Mouse (Mus musculus) embryonic facial prominence, embryonic 13.5 days (tissue): ENCODE measurements at regions not wholly inside any gene's neighbourhood (a gene's known extent, or its start where the extent isn't known, plus 50 kb on each side); places are given as distances from the start of the nearest gene placed in this dataset.

Experiments
- ATAC-seq: fragments of 200-750 bp; cut with Nextera tagmentation; 2 replicates; pipeline ENCODE4 v1.8.0; 2017; ENCODE audit warnings: low read depth; ENCODE audit not compliant: insufficient number of reproducible peaks, insufficient read depth, low FRiP score, low TSS enrichment
- H3K27ac ChIP-seq: fragments of 300-500 bp; sonication (generic); 2 replicates; pipeline ENCODE4 v1.5.1; 2015; ENCODE audit warnings: moderate library complexity, mild to moderate bottlenecking, inconsistent platforms
- H3K27me3 ChIP-seq: fragments of 300-500 bp; sonication (generic); 2 replicates; pipeline ENCODE4 v1.6.1; 2015; ENCODE audit warnings: mild to moderate bottlenecking, inconsistent platforms
- H3K36me3 ChIP-seq: fragments of 300-500 bp; sonication (generic); 2 replicates; pipeline ENCODE4 v1.6.1; 2015; ENCODE audit warnings: mild to moderate bottlenecking, inconsistent platforms
- H3K4me1 ChIP-seq: fragments of 300-500 bp; sonication (generic); 2 replicates; pipeline ENCODE4 v1.6.1; 2015; ENCODE audit warnings: inconsistent platforms
- H3K4me2 ChIP-seq: fragments of 300-500 bp; sonication (generic); 2 replicates; pipeline ENCODE4 v1.6.1; 2015; ENCODE audit warnings: moderate library complexity, mild to moderate bottlenecking, inconsistent platforms
- H3K4me3 ChIP-seq: fragments of 300-500 bp; sonication (generic); 2 replicates; pipeline ENCODE4 v1.5.1; 2015; ENCODE audit warnings: mild to moderate bottlenecking, inconsistent platforms
- H3K9ac ChIP-seq: fragments of 300-500 bp; sonication (generic); 2 replicates; pipeline ENCODE4 v1.6.1; 2015; ENCODE audit warnings: mild to moderate bottlenecking, inconsistent platforms
- H3K9me3 ChIP-seq: fragments of 300-500 bp; sonication (generic); 2 replicates; pipeline ENCODE4 v1.6.1; 2016; ENCODE audit warnings: inconsistent platforms
- WGBS: fragments of 180-500 bp; shearing (Covaris S2); methylation state at CpG from one replicate; pipeline ENCODE4 v1.1.7; 2015; ENCODE audit warnings: mixed read lengths; 5-methylcytosine and 5-hydroxymethylcytosine counted together

DNA sequence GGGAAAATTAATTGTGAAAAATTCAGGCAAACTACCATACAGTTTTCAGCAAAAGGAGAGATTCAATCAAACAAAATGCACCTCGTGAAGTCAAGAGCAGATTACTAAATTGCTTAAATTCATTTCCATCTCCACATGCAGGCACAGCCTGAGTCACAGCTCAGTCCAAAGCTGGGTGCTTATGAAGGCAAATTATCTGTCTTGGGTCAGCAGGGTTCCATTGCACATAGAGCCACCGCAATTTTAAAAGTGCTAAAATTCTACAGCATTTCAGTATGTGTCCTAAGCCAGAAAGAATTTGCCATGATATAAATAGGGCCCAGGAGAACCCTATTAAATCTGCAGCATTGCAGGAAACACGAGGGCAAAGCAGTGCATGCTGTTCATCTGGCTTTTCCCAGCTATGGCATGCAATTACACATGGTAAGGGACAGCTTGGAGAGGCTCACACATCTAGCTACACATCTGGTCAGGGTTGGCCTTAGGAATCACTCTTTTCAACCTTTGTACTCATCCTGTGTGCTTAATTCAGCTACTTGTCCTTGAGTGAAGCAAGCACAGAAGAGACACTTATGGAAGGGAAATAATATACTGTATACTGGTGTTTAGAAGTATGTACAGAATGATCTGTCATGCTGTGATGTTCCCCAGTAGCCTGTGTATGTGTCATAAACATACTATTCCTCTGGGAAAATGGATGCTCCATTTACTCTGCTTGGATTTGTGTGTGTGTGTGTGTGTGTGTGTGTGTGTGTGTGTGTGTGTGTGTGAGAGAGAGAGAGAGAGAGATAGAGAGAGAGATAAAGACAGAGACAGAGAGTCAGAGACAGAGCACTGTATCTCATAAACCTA lies 271.0 kb upstream of the Myo3a start:
- WGBS, result 62% methylated on average over 3 of the region's 3 CpGs
- no peak for ATAC-seq
- H3K9ac ChIP-seq, result no peak overlapping the region
- no peak overlapping the region for H3K4me2 ChIP-seq
- H3K27me3 ChIP-seq, result no peaks in the 10 kb centered on the region
- peaks cover 4% of the 10 kb centered on the region; the same call in 1 of the 2 replicates for H3K4me1 ChIP-seq
- no peak overlapping the region for H3K27ac ChIP-seq
- H3K4me3 ChIP-seq, result no peak overlapping the region
- no peaks in the 10 kb centered on the region for H3K36me3 ChIP-seq
- no peaks in the 10 kb centered on the region for H3K9me3 ChIP-seq

- H3K27ac ChIP-seq, result no peak overlapping the region
- WGBS, result 1% methylated on average over 3 of the region's 3 CpGs
- peaks cover 4% of the 10 kb centered on the region; the same call in 1 of the 2 replicates for H3K4me1 ChIP-seq
- H3K27me3 ChIP-seq, result no peaks in the 10 kb centered on the region
- peak overlapping the region; percentile 15 for H3K4me3 ChIP-seq
- no peaks in the 10 kb centered on the region for H3K9me3 ChIP-seq
- H3K36me3 ChIP-seq, result no peaks in the 10 kb centered on the region
- no peak overlapping the region for H3K9ac ChIP-seq
- ATAC-seq, result 0 out of 2 replicates have a peak, but pooled peaks have one; percentile 71
- H3K4me2 ChIP-seq, result peak overlapping the region; percentile 45
Measured at GRCm38 (mm10) chr2:21958365-21958764, 268.9 kb upstream of the Myo3a start.

GRCm38 (mm10) chr2:21958802-21959201 lies 268.5 kb upstream of the Myo3a start:
- Histone ChIP-seq H3K4me1 (peaks cover 4% of the 10 kb centered on the region; the same call in 1 of the 2 replicates), H3K9ac (no peak overlapping the region), H3K4me2 (peak overlapping the region; percentile 45), H3K4me3 (peak overlapping the region; percentile 15), H3K27me3 (no peaks in the 10 kb centered on the region), H3K36me3 (no peaks in the 10 kb centered on the region), H3K27ac (no peak overlapping the region), H3K9me3 (no peaks in the 10 kb centered on the region)
- 46% methylated on average over 3 of the region's 3 CpGs for WGBS
- ATAC-seq, result no peak

GRCm38 (mm10) chr2:21963343-21964026 lies 263.8 kb upstream of the Myo3a start:
- Histone ChIP-seq H3K36me3 (no peaks in the 10 kb centered on the region), H3K4me3 (no peak overlapping the region), H3K9me3 (no peaks in the 10 kb centered on the region), H3K27me3 (no peaks in the 10 kb centered on the region), H3K9ac (peak overlapping the region; percentile 40; the same call in 1 of the 2 replicates), H3K4me2 (peak overlapping the region; percentile 40), H3K27ac (no peak overlapping the region), H3K4me1 (peaks cover 7% of the 10 kb centered on the region)
- ATAC-seq, result no peak
- WGBS, result 13% methylated on average over 7 of the region's 7 CpGs

GRCm38 (mm10) chr2:21964027-21964605 lies 263.2 kb upstream of the Myo3a start:
- WGBS, result 2% methylated on average over 10 of the region's 10 CpGs
- Histone ChIP-seq H3K9me3 (no peaks in the 10 kb centered on the region), H3K27ac (no peak overlapping the region), H3K4me3 (no peak overlapping the region), H3K4me1 (peaks cover 4% of the 10 kb centered on the region; the same call in 1 of the 2 replicates), H3K36me3 (no peaks in the 10 kb centered on the region), H3K4me2 (peak overlapping the region; percentile 40), H3K27me3 (no peaks in the 10 kb centered on the region), H3K9ac (peak overlapping the region; percentile 40; the same call in 1 of the 2 replicates)
- peak; percentile 48; the same call in 1 of the 2 replicates for ATAC-seq

DNA sequence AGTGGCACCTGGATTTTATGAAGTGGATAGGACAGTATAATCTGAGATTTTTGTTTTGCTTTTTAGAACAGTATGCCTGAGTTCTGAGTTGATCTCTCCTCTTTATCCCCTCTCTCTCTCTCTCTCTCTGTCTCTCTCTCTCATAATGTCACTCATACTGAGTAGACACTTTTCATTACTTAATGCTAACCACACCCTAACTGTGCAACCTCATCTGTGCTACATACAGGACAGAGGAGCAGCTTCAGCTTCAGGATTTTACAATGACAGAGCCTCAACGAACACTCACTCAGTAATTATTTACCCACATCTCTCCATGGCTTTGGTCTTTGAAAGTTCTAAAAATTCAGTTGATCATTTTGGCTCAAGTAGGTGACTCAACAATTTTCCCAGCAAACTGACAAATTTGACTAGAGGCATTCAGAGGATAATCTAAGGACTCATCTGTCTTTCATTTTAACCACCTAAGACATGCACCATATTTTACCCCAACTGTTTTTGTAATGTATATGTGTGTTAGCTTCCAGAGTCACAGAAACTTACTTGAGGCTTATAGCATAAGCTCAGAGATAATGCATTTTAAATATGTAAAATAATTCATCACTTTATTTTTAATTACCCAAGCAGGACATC lies 256.4 kb upstream of the Myo3a start:
- H3K27ac ChIP-seq, result no peak overlapping the region
- ATAC-seq, result no peak
- H3K9ac ChIP-seq, result no peak overlapping the region
- no peaks in the 10 kb centered on the region for H3K27me3 ChIP-seq
- no peaks in the 10 kb centered on the region for H3K36me3 ChIP-seq
- no peak overlapping the region for H3K4me3 ChIP-seq
- H3K4me1 ChIP-seq, result no peaks in the 10 kb centered on the region
- H3K4me2 ChIP-seq, result no peak overlapping the region
- 67% methylated on average over 1 of the region's 1 CpGs for WGBS
- no peaks in the 10 kb centered on the region for H3K9me3 ChIP-seq

DNA sequence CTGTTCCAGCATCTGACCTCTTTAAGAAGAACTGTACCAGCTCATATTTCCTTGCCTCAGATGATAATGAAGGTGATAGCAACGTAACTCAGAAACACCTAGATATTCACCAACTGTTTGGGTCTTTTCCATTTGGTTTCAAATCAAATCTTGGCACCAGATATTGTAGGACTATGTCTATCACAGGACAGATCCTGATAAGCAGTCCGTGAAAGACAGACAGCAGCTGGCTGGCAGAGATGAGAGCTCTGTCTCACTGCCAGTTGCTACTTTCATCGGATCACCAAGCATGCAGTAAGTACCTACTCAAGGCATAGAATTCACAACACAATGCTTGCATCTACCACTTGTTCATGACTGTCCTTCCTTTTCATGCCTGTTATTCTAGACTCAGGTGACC lies 252.7 kb upstream of the Myo3a start:
- Histone ChIP-seq H3K4me1 (no peaks in the 10 kb centered on the region), H3K27ac (no peak overlapping the region), H3K36me3 (no peaks in the 10 kb centered on the region), H3K4me3 (no peak overlapping the region), H3K9me3 (no peaks in the 10 kb centered on the region), H3K4me2 (no peak overlapping the region), H3K27me3 (no peaks in the 10 kb centered on the region), H3K9ac (no peak overlapping the region)
- WGBS, result 76% methylated on average over 3 of the region's 3 CpGs
- ATAC-seq, result no peak

DNA sequence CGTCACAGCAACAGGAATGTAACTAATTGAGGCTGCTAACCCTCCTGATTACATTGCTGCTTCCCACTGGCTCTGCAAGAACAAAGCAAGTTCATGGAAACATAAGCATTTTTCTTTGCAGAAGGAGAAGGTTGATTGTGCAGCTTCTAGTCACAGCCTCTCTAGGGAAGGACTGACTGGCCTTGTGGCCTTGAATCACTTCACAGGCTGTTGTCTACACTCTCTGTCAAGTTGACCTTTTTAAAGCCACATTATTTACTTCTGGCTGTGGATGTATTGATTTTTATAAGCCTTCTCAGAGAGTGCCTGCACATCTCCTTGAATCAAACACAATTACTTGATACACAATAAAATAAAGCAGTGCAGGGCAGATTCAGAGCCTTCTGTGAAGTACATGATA lies 251.8 kb upstream of the Myo3a start:
- H3K27me3 ChIP-seq, result no peaks in the 10 kb centered on the region
- H3K4me1 ChIP-seq, result no peaks in the 10 kb centered on the region
- no peak overlapping the region for H3K4me2 ChIP-seq
- no peaks in the 10 kb centered on the region for H3K36me3 ChIP-seq
- no peak overlapping the region for H3K27ac ChIP-seq
- H3K4me3 ChIP-seq, result no peak overlapping the region
- no peaks in the 10 kb centered on the region for H3K9me3 ChIP-seq
- ATAC-seq, result no peak
- WGBS, result 43% methylated on average over 1 of the region's 1 CpGs
- H3K9ac ChIP-seq, result no peak overlapping the region

- ATAC-seq, result no peak
- Histone ChIP-seq H3K36me3 (no peaks in the 10 kb centered on the region), H3K4me3 (no peak overlapping the region), H3K9ac (no peak overlapping the region), H3K4me1 (no peaks in the 10 kb centered on the region), H3K4me2 (no peak overlapping the region), H3K27me3 (no peaks in the 10 kb centered on the region), H3K9me3 (no peaks in the 10 kb centered on the region), H3K27ac (no peak overlapping the region)
Measured at GRCm38 (mm10) chr2:21976337-21976736, 251.0 kb upstream of the Myo3a start.

GRCm38 (mm10) chr2:21976831-21977230 lies 250.5 kb upstream of the Myo3a start:
- Histone ChIP-seq H3K27me3 (no peaks in the 10 kb centered on the region), H3K4me1 (no peaks in the 10 kb centered on the region), H3K4me2 (no peak overlapping the region), H3K36me3 (no peaks in the 10 kb centered on the region), H3K4me3 (no peak overlapping the region), H3K9ac (no peak overlapping the region), H3K27ac (no peak overlapping the region), H3K9me3 (no peaks in the 10 kb centered on the region)
- ATAC-seq, result no peak
- 73% methylated on average over 2 of the region's 2 CpGs for WGBS

DNA sequence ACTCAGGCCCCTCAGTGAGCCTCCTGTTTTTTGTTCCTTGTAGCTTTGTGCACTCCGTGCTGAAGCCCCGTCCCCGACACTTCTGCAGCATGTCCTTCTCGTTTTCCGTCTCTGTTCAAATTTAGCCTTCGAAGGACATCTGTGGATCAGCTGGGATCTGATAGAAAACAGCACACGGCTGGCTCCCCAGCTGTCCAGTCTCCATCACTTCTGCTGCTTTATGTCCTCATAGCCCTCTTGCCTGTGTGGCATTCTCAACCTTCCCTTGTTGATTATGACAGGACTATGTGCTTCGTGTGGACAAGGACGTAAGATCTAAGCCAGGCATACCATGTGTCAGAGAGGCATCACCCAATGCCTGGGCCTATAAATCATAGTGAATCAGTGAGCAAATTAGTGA lies 247.1 kb upstream of the Myo3a start:
- no peak overlapping the region for H3K4me3 ChIP-seq
- H3K36me3 ChIP-seq, result no peaks in the 10 kb centered on the region
- no peak overlapping the region for H3K9ac ChIP-seq
- H3K4me1 ChIP-seq, result no peaks in the 10 kb centered on the region
- H3K4me2 ChIP-seq, result no peak overlapping the region
- ATAC-seq, result no peak
- H3K27ac ChIP-seq, result no peak overlapping the region
- no peaks in the 10 kb centered on the region for H3K9me3 ChIP-seq
- H3K27me3 ChIP-seq, result no peaks in the 10 kb centered on the region
- 69% methylated on average over 9 of the region's 9 CpGs for WGBS
